Mouse (Mus musculus) small intestine, adult 2 months (tissue): ENCODE measurements around the gene Itsn1.

Experiments
- CTCF ChIP-seq: fragments of 200-500 bp; IDR thresholded peaks from 2 replicates; pipeline ENCODE4 v1.5.1; 2012; ENCODE audit warnings: low read depth, mild to moderate bottlenecking, control low read depth, inconsistent platforms, low read length, moderate library complexity, mixed read lengths; ENCODE audit not compliant: insufficient replicate concordance, insufficient read length; ENCODE audit errors: extremely low read depth
- POLR2A ChIP-seq: fragments of 200-500 bp; IDR thresholded peaks from 2 replicates; pipeline ENCODE4 v1.6.1; 2012; ENCODE audit warnings: low read depth, mild to moderate bottlenecking, control low read depth, inconsistent platforms, low read length, moderate library complexity

DNA sequence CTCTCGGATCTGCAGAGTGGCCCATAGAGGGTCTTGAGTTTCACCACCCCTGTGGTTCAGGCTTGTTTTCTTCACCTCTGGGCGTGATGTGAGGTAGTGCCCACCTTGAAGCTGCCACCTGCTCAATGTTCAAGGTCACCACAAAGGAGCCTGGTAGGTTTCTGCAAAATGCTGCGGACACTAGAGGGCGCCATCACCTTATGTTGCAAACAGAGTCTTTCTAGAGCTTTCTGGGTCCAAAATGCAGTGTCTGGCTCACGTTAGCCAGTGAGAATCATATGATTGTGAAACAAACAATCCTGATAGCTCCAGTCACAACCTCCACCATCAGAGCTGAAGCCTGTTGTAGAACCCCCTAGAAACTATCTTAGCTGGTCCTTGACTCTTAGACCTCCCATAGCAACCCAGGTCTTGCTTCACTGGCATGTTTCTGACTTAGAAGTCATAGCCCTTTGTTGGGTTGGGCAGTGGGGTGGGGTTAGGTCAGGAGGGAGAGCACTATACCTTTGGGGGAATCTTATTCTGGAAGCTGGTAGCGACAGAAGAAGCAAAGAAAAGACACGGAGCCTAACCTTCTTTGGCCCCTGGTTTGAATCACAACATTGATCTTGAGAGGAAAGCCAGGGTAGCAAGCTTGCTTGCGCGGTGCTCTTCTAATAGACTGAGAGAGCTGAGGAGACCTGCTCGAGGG, 207.4 kb downstream of the Itsn1 start:
- peak; percentile 74; the same call in 1 of the 2 replicates for TF ChIP-seq CTCF
- TF ChIP-seq POLR2A: no peak
